Mouse (Mus musculus) thymus, adult 2 months (tissue): ENCODE data around the gene Prss32.

Experiments used
- CTCF ChIP-seq: fragments of 200-500 bp; IDR thresholded peaks from 2 replicates; pipeline ENCODE4 v1.5.1; 2012; ENCODE audit warnings: mild to moderate bottlenecking, control low read depth, low read length, moderate library complexity, borderline replicate concordance; ENCODE audit not compliant: control insufficient read depth, poor library complexity, insufficient read depth; ENCODE audit errors: extremely low read depth
- POLR2A ChIP-seq: fragments of 200-500 bp; IDR thresholded peaks from 2 replicates; pipeline ENCODE4 v1.6.1; 2012; ENCODE audit warnings: mild to moderate bottlenecking, low read length, control low read depth, moderate library complexity; ENCODE audit not compliant: control insufficient read depth, poor library complexity, insufficient read depth; ENCODE audit errors: extremely low read depth

- no peak for TF ChIP-seq POLR2A
- no peak for TF ChIP-seq CTCF
Measured at GRCm38 (mm10) chr17:23877166-23877565, 33.5 kb downstream of the Prss32 start.
